Mouse (Mus musculus): ENCODE measurements at regions not wholly inside any gene's neighbourhood (a gene's known extent, or its start where the extent isn't known, plus 50 kb on each side); places are given as distances from the start of the nearest gene placed in this dataset.

DNA sequence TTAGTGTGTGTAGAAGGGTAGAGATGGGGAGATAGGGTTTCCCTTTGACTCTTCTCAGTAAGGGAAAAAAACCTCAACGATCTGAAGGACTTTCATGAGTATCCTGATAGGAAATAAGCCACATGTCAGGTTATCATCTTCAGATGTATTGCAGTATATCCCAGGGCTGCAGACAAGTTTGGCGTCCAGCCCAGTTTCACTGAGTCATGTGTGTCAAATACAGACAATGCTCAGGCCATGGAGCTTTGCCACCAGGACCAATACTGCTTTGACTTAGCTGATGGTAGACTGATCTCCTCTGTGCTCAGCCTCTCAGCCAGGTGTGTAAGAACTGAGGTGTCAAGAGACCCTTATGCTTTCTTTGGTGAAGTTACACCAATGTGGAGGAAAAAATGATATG is 62.9 kb downstream of the Cst10 start:
- CTCF ChIA-PET: no interaction called here

DNA sequence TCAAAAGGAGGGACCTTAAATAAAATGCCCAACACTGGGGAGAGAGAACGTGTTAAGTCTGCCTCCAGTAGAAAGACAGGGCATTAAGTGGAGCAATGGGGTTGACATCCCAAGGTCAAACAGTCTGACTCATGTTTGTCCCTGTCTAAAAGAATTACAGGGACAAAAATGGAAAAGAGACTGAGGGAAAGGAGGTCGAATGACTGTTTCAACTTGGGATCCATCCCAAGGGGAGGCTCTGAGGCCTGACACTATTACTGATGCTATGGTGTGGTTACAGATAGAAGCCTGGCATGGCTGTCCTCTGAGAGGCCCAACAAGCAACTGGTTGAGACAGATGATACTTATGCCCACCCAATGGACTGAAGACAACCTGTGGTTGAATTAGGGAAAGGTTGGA is 67.6 kb downstream of the Cst10 start:
- CTCF ChIA-PET: no interaction called here

DNA sequence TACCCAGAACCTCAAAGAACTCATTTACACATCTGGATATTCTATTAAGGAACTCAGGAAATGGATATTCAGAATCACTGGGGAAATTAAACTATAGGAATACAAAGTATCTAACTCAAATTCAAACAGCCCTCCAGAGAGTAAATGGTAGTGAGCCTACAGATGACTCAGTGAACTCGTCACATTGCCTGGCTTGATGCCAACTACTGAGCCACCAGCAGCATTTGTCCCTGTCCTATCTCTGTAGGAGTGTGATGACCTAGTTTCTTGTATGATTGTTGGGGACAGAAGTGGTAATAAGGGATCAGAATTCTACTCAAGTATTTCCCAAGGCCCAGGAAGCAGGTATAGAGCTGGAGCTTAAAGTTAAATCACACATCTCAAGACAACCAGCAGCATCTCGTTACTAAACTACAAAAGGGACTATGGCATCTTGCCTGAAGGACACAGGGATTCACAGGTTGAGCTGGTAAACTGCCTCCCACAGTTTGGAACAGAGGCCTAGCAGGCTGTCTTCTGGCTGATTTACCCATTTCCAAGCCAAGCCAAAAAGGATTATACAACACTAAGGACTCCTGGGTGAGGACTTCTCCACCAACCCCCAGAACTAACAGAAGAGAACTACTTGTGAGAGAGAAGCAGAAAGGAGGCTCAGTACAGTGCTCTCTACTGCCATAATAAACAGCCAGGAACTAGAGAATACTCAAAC is 88.6 kb downstream of the Cst10 start:
- CTCF ChIA-PET: no interaction called here

DNA sequence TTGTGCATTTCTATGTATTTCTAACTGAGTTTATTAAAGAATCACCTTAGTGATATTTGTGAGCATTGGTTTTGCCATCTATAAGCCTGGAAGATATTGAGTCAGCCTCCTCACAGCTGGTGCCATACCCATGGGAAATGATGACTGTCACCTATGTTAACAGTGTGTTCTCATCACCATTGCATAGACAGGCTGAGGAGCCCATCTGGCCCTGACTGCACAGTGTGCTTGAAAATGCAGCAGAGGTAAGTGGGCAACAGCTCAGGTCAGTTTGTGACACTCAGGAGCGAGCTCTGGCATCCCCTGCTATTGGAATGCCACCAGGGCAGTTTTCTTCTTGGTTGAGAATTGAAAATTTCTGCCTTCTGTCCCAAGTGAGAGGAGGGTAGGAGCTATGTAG is 108.0 kb downstream of the Cst10 start:
- CTCF ChIA-PET: no interaction called here

DNA sequence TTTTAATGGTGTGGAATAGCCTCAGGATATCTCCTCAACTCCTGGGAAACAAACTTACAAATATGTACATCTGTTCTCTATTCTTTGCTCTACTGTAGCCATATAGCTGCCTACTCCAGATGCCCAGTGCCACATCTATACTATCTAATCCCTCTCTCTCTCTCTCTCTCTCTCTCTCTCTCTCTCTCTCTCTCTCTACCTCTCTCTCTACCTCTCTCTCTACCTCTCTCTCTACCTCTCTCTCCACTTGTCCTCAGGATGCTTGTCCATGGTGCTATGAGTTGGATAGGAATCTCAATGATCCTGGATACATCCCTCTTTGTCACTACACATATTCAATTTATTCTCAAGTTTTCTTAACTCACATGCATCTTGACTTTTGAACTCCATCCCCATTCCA is 119.6 kb downstream of the Cst10 start:
- CTCF ChIA-PET: no interaction called here

DNA sequence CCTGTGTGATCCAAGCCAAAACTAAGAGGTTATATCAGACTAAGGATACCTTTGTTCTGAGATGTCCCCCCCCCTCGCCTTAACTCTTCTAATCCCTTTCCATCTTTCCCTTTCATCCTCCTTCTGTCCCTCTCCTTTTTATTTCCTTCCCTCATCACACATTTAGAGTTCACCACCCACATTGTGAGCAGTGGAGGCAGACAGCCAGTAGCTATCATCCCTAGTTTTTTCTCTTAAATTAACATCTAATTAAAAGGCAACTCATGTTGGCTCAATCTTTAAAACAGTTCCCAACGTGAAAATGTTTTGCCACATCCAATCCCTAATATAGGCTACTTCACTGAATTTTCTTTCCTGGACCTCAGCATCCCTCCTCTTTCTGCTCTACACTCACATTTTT is 138.0 kb downstream of the Cst10 start:
- CTCF ChIA-PET: no interaction called here

DNA sequence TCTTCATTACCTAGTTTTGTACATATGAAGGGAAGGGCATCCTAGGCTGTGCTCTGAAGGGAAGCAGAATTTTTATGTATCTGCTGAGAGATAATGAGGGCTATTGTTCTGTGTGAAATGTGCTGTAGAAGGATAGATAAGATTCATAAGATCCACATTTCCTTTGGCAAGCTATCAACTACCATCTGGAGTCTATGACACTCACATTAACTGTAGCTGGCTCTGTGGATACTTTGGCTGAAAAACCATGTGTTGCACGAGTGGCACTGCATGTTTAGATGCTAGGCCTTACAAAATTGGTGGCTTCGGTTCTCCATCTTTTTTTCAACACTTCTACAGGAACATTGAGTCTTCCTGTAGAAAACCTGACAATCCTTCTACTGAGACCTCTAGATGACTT is 140.9 kb downstream of the Cst10 start:
- CTCF ChIA-PET: no interaction called here

DNA sequence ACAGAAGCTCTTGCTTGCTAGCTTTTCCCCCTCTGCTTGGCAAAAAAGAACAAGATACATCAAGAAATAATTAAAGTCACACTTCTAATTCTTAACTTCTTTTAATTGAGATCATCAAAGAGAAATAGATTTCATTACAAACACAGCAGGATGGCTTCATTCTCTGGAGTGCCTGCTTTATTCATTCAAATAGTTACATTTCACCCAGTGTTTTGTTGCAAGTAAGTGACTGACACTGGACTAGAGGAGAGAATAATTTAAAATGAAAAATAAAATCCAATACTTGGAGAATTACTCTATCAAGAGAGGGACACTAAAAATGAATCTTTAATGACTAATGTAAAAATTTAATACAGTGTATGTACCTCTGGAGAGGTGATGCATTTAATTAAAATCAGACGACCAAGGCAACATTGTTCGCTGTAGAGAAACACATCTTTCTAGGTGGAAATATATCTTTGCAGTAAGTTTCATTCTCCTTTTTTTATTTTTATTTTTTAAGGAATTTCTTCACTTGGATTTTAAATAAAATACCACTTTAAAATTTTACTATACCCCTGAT is 141.9 kb downstream of the Cst10 start:
- CTCF ChIA-PET: no interaction called here

DNA sequence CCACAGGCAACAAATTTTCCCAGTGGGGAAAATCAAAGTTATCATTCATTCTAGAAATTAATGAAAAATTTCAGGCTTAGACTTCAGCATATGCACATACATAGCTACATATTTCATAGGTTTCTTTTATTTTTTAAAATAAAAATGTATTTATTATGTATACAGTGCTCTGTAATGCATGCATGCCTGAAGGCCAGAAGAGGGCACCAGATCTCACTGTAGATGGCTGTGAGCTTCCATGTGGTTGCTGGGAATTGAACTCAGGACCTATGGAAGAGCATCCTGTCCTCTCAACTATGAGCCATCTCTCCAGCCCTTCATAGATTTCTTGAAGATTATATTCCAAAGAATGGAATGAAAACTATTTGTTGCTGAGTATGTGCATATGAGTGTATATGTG is 150.4 kb downstream of the Cst10 start:
- CTCF ChIA-PET: no interaction called here

DNA sequence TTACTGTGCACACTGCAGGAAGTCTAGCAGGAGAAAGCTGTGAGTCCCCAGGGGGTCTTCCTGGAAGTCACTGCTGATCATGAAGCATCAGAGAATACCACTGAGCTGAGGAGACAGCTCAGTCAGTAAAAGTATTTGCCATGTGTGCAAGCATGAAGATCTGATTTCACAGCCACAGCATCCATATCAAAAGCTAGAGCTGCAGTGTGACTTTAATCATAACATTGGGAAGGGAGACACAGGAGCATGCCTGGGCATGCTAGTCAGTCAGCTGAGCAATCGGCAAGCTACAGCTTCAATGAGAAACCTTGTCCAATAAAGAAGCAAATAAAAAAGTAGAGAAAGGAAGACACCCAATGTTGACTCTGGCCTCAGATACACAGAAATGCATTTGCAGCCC is 168.9 kb downstream of the Cst10 start:
- CTCF ChIA-PET: interaction anchor here (0.5 kb wide), 1 partner anchor 11 kb away, joined by 4 read pairs; no protein-coding TSS in a partner anchor

DNA sequence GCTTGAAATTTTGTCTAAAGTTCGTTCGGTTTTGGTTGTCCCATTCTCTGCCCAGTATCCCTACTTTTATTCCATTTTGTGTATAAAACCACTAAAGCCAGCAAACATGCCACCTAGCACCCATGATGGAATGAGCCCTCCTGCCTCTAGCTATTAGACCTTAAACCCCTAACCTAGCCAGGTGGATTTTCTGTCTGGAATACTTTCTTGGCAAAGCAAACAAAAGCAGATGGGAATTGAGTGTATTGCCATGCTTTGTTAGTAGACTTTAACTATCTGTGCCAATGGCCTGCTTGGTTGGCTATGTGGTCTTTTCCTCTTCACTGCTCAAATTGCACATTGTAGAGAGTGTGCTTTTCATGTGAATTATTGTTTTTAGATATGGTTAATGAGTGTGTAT is 197.7 kb downstream of the Cst10 start:
- CTCF ChIA-PET: no interaction called here

DNA sequence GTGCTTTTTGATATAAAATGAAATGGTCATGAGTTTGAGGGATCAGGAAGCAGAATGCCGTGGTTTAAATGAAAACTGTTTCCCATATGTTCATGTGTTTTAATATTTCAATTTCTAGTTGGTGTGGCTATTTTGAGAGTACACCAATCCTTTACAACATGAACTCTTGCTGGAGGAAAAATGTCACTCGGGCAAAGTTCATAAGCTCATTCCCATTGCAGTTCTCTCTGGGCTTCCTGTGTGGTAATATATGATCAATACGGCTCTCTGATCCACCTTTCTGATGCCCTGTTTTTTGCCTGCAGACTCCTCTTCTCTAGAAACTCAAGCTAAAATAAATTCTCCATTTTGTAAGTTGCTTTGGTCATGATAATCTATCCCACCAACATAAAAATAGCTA is 208.5 kb downstream of the Cst10 start:
- CTCF ChIA-PET: no interaction called here

DNA sequence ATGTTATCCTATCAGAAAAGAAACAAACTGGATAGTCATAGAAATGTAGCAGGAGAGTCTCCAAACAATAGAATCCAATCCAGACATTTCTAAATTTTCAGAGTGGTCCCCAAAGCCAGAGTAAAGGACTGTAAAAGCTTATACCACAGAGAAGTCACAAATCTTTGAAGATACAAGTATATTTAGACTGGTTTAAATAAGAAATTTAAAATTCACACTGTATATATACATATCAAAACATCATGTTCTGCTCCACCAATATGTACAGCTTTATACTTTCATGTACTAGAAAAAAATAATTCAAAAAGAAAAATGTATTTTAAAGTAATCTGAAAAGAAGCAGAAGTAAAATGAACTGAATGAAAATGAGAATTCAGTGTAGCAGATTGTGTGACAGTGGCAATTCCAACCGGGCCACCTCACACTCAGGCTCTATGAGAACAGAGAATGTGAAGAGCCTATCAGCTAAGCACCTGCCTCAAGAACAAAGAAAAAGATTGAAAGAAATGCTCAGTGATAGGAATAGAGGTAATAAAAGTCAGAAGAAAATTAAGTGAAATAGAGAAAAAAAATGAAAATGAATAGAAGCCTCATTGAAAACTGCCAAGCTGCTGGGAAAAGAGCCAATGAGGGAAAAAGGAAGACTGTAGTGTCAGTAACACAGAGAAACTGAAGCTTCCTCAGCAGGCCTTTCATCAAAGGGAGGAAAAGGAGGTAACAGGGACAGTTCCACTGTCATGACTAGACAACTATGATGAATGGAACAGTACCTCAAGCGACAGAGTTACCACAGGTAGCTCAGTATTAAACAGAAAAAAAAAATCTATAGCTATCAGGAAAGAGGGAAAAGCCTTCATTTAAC is 209.5 kb downstream of the Cst10 start:
- CTCF ChIA-PET: no interaction called here

DNA sequence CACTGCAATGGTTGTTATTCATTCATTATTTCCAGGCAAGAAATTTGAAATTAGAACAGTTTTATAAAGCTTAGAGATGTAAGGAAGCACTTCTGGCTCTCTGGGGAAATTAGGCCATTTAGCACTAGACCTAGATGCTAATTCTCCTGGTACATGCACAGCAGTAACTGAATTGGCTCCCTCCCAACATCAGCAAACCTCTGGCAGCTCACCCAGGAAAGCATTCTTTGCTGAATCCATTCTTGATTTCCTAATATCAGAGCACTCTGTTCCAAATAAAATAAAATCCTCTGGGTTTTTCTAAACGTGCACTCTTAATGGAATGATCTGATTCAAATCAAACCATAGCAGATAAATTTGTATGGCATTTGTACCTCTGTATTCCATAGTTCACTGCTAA is 203.4 kb upstream of the Syndig1 start:
- CTCF ChIA-PET: interaction anchor here (0.6 kb wide), 1 partner anchor 62 kb away, joined by 5 read pairs; no protein-coding TSS in a partner anchor

DNA sequence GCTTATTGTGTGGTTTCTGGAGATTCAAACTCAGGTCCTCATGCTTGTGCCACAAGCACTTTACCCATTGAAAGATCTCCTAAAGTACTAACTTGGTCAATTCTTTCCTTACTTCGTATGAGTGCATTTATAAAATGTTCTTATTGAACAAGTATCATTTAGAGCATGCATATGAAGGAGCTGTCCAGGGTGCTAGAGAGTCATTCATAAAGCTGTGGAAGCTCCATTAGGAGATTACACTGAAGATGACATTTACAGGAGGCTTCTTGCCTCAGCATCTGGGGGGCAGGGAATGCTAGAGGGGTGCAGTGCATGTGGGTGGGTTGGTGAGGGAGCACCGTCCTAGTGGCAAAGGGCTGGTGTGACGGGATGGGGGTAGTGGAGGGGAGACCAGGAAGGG is 187.8 kb upstream of the Syndig1 start:
- CTCF ChIA-PET: no interaction called here

DNA sequence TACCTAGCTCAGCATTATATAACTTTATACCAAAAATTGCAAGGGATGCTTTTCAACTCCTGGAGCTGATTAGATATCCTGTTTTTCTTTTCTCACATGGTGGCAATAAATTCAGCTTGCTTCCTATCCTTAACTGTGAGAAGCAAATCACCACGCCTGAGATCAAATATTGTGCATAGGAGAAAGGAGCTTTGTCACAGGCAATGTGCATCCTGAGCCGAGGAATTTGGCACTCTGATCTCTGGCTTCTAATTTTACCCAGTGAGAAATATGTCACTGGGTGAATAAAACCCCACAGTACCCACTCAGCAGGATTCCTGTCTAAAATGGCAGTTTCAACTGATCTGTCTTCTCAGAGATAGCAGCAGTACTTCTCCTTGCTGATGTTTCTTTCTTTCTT is 177.2 kb upstream of the Syndig1 start:
- CTCF ChIA-PET: no interaction called here

DNA sequence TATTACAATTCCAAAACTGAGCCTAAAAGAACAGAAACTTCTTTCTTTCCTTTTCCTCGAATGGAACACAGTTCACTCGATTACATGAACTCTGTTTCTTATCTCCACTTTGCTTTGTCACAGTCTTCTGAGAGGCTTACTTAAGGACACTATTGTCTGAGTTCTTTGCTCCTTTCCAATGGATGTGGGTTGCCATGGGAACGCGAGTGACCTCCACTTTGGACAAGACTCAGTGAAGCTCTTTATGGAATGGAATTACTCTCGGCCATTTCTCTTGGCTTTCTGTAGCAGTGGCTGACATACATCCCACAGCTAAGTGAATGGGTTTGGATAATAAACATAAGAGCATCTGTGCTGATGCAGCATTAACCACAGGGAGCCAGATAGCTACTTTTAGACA is 167.9 kb upstream of the Syndig1 start:
- CTCF ChIA-PET: no interaction called here

DNA sequence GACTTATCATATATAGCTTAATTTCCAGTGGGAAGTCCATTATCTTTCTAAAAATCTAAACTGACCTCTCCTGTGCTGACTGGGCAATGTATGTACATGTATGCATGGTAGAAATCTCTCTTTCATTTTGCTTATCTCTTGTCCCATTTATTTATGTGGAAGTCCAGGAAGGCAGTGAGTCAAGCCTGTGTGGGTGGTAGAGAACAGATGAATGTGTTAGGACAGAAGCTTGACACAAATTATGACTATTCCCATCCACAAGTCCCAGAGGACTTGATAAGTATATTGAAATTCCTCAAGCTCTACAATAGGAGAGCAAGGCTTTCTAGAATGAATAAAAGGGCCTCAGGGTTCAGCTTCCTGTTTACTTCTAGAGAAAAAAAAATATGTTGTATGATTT is 164.6 kb upstream of the Syndig1 start:
- CTCF ChIA-PET: no interaction called here

DNA sequence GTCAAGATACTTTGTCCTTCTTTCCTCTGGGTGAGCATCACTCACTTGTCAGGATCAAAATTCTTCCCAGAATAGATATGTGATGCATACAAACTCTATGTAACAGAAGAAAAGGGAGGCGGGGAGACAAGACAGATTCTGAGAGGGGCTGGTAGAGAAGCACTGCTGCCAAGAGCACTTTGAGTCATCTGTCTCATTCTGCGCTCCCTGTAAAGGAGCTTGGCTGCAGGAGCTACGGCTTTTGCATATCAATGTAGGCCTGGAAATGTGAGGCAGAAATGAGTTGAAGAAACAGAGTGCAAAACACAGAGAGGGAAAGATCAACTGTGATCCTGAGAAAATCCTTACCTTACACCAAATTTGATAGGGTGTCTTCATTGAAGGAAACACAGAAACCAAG is 162.6 kb upstream of the Syndig1 start:
- CTCF ChIA-PET: no interaction called here

DNA sequence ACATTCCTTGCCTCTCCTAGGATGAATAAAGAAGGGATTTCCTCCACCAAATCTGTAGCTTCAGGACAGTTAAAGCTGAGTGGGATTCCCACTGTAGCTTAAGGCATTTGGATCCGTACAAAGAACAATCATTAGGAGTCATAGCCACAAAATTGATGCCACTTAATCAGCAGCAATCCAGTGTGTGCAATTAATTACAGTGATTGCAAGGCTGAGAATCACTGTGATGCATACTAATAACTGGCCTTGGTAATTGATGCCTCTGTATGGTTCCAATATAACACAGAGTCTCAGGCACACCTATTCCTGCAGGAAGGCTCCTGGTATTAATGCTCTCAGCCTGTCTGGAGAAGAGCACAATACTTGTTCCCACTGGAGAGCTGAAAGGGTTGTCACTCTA is 157.1 kb upstream of the Syndig1 start:
- CTCF ChIA-PET: no interaction called here

DNA sequence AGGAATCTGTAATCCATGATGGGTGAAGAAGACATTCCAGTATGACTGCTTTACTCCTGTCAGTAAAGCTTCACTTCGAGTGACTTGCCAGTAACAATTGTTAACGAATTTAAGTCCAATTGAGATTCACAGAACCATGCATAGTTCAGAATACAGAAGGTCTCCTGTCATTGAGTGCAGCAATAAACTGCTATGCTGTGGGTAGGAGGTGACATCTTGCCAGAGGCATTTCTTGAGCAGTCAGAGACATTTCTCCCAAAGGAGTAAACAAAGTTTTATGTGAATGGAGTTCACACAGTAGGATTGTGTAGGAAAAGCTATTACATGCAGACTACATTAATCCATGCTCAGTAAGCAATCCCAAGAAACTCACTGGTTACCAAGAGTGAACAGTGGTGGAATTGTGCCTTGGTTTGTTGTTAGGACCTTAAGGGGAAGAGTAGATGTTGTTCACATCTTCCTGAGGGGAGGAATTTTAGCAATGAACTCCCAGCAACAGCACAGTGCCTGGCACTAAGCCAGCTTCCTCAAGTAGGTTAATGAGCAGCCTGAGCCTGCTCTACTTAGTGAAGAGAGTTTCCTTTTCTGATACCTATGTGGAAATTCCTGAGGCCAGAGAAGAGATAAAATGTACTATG is 149.1 kb upstream of the Syndig1 start:
- CTCF ChIA-PET: no interaction called here

DNA sequence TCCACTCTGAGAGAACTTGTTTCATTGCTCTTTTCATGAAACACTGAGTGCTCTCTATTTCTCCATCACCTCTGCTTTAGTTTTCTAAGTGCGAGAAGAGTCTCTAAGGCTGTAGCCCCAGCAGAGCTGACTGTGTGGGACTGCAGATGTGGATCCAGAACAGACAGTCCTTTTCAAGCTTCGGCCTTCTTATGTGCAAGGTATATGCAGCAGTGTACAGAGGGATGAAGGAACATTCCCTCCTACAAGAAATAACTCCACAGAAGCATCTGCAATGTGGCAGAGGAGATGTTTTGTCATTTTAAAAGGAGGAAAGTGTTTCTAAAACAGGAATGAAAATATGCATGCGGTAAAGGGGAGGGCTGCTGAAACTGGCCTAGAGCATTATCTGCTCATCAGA is 106.7 kb upstream of the Syndig1 start:
- CTCF ChIA-PET: no interaction called here

DNA sequence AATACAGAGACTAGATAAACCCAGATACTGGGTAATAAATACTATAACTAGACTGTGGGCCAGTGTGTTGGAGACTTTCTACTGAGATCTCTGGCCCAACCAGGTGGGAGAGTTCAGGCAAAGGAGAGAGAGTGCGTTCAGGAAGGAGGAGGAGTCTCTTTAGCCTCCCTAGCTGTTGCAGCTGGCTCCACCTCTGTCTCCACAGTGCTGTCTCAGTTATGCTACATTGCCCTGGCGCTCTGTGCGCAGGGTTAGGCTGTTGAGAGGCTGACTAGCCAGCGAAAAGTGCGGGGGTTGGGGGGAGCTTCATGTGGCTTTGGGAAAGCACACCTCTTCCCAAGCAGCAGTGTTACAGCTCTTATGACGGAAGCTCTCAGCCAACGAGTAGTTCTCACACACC is 104.7 kb upstream of the Syndig1 start:
- CTCF ChIA-PET: no interaction called here

Measured in spleen, embryonic (tissue).